ENCODE assay signal across 15 mouse cellular contexts in the genomic region with DNA sequence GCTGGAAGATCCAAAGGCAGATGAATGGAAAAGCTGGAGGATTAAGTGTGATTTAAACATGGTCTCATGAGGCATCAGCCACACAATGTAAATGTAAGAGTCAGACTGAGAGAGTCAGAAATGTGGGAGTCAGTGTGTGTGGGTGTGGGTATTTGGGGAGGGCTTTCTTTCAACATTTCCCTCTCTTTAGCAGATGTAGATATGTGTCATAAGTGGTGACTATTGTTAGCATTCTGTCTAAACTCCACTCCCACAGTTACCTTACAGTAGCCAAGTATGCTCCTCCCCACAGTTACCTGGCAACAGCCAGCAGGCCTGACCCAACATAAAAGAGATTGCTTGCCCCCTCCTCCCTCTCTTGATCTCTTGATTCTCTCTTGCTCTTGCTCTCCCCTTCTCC.
"Had no signal": no experiment of that assay in that cellular context is flagged by ENCODE, and none has a peak within 500 bp of the region (broad histone marks: within the 10 kb centered on the region; RNA-seq: fewer than 3 reads in every experiment).

No protein-coding gene starts in this region.

- H3K4me3 ChIP-seq: layer of hippocampus, adult 2 months; liver, embryonic 13.5 days; neural tube, embryonic 13.5 days; stomach, embryonic 15.5 days had no signal

- H3K9ac ChIP-seq: liver, embryonic 13.5 days; neural tube, embryonic 13.5 days; stomach, embryonic 15.5 days had no signal

- H3K9me3 ChIP-seq: liver, embryonic 13.5 days; neural tube, embryonic 13.5 days; stomach, embryonic 15.5 days had no signal

- H3K4me2 ChIP-seq: liver, embryonic 13.5 days; midbrain, embryonic 11.5 days; neural tube, embryonic 13.5 days; stomach, embryonic 15.5 days had no signal

- H3K36me3 ChIP-seq: liver, embryonic 13.5 days; neural tube, embryonic 13.5 days; stomach, embryonic 15.5 days had no signal

- H3K27ac ChIP-seq: kidney, postnatal 0 days; layer of hippocampus, adult 2 months; liver, embryonic 13.5 days; neural tube, embryonic 13.5 days; stomach, embryonic 15.5 days had no signal

- ATAC-seq: intestine, postnatal 0 days had no signal

- H3K27me3 ChIP-seq: liver, embryonic 13.5 days; neural tube, embryonic 13.5 days; stomach, embryonic 15.5 days had no signal

- DNase-seq: kidney, adult 2 months; kidney, postnatal 25 days; liver, embryonic 13.5 days; lung, adult 2 months; lung, postnatal 14 days; lung, postnatal 4 days; midbrain, embryonic 14.5 days; thymus, adult 2 months; thymus, postnatal 25 days had no signal

- H3K4me1 ChIP-seq: liver, embryonic 13.5 days; neural tube, embryonic 13.5 days; stomach, embryonic 15.5 days had no signal
